Mouse (Mus musculus) ES-Bruce4 (cell line): ENCODE measurements around the gene Fam234a.

Experiments
- CTCF ChIP-seq: IDR thresholded peaks from one replicate; pipeline ENCODE4 v1.8.1; 2011; ENCODE audit warnings: low read depth, low read length
- EP300 ChIP-seq: IDR thresholded peaks from 2 replicates; pipeline ENCODE4 v1.6.1; 2011; ENCODE audit warnings: low read depth, low read length; ENCODE audit not compliant: insufficient read depth

- TF ChIP-seq CTCF (no peak), EP300 (no peak)
These were observed 11.3 kb upstream of the Fam234a start for GRCm38 (mm10) chr17:26255313-26255712.
